Mouse (Mus musculus): ENCODE results near the gene Mbnl2. TPM values are rescaled to one million over a fixed set of nuclear protein-coding genes. Genes with fewer than 3 reads are reported as not detected.

The Mbnl2 gene
- polyA plus RNA-seq, 1 experiment from 2014 or later = 25.4 TPM

DNA sequence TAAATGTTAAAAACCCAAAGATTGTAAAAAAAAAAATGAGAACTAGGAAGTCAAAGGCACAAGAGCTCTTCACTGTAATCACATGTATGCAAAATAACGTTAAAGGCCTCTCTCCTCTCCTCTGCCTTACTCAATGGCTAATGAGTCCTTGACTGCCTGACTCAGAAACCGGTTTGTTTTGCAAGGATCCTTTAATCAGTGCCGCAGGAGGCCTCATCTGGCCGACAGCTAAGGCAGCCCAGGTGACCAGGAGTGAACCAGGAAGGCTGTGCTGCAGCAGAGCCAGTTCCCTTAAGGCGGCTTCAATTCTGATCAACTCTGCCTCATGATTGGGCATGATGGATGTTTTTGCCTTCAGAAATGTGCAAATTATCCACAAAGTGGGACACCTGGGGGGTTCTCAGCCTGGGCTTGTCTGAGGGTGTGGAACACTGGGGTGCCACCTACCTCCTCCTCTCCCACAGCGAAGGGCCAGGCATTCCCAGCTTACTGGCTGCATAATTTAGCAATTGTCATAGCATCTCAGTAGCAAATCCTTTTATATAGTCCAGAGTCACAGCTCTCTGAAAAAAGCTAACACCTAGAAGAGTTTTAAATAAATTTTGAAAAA, 43.0 kb downstream of the Mbnl2 start:
- Histone ChIP-seq H3K36me3 (ENCODE audit: control insufficient read depth, insufficient read depth, low read length) (no peaks in the 10 kb centered on the region), H3K27ac (ENCODE audit: low read depth, low read length) (no peak overlapping the region), H3K4me3 (ENCODE audit: low read length) (no peak overlapping the region), H3K9me3 (ENCODE audit: control insufficient read depth, low read length) (no peaks in the 10 kb centered on the region), H3K4me1 (ENCODE audit: control insufficient read depth, insufficient read depth, low read depth, low read length) (no peaks in the 10 kb centered on the region), H3K27me3 (replicated peaks; ENCODE audit: control insufficient read depth, insufficient read depth, low read length) (no peaks in the 10 kb centered on the region), H3K9ac (ENCODE audit: low read depth, low read length) (no peak overlapping the region), H3K4me2 (ENCODE audit: low read length) (no peak overlapping the region)
- no peak for ATAC-seq
- WGBS = 37% methylated on average over 6 of the region's 6 CpGs

DNA sequence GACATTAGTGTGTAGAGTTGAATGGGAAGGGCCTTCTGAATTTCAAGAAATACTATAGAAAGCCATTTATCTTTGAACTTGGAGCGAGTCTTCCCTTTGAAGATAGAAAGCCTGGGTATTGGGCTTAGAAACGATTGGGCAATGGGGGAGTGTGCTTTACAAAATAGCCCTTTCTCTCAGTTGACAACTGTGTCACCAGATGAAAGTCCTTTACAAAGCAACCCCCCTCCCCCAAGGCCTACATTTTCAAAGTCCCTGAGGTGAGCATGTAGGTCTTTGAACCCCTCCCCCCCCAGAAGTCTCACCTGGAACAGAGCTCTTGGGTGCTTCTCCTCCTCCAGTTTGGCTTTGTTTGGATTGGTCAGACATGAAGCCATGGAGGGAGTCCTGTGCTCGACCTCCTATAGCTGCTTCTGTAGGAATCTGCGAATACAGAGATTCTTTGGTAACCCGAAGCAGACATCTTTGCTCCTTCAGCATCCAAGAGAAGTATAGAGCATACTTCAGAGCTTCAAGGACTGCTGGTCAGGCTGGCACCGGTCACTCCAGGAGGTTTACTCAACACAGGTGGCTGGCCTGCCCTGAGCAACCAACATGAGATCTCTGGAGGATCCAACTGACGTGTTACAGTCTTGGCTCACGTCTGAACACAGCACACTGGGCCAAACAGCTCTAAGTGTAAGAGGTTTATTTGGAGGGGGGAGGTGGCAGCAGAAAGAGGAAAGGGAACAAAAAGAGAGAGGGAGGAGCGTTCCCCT, 43.7 kb downstream of the Mbnl2 start:
- no peak overlapping the region for H3K9ac ChIP-seq (ENCODE audit: low read depth, low read length)
- H3K27ac ChIP-seq (ENCODE audit: low read depth, low read length) = no peak overlapping the region
- no peak overlapping the region for H3K4me2 ChIP-seq (ENCODE audit: low read length)
- no peaks in the 10 kb centered on the region for H3K4me1 ChIP-seq (ENCODE audit: control insufficient read depth, insufficient read depth, low read depth, low read length)
- H3K4me3 ChIP-seq (ENCODE audit: low read length) = no peak overlapping the region
- 77% methylated on average over 9 of the region's 9 CpGs for WGBS
- no peaks in the 10 kb centered on the region for H3K27me3 ChIP-seq (replicated peaks; ENCODE audit: control insufficient read depth, insufficient read depth, low read length)
- no peaks in the 10 kb centered on the region for H3K9me3 ChIP-seq (ENCODE audit: control insufficient read depth, low read length)
- no peak for ATAC-seq
- H3K36me3 ChIP-seq (ENCODE audit: control insufficient read depth, insufficient read depth, low read length) = no peaks in the 10 kb centered on the region

DNA sequence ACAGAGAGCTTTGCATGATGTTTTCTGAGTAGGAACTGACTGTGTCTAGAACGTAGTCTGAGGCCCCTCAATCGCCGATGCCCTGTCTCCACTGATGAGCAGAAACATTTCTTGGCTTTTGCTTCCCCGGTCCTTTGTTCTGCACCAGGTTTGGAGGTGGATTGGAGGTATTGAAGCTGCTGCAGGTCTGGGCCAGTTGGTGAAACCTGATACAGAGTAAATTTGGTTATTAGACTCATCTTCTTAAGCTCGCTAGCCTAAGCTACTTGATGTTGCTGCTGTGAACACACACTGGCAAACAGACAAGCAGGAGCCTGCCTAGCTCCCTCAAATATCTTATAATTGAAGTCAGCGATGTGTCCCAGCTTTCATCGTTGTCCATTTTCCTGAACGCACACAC, 46.6 kb downstream of the Mbnl2 start:
- no peaks in the 10 kb centered on the region for H3K27me3 ChIP-seq (replicated peaks; ENCODE audit: control insufficient read depth, insufficient read depth, low read length)
- no peak overlapping the region for H3K9ac ChIP-seq (ENCODE audit: low read depth, low read length)
- H3K9me3 ChIP-seq (ENCODE audit: control insufficient read depth, low read length) = no peaks in the 10 kb centered on the region
- H3K36me3 ChIP-seq (ENCODE audit: control insufficient read depth, insufficient read depth, low read length) = no peaks in the 10 kb centered on the region
- no peak overlapping the region for H3K4me3 ChIP-seq (ENCODE audit: low read length)
- H3K4me2 ChIP-seq (ENCODE audit: low read length) = no peak overlapping the region
- H3K27ac ChIP-seq (ENCODE audit: low read depth, low read length) = no peak overlapping the region
- H3K4me1 ChIP-seq (ENCODE audit: control insufficient read depth, insufficient read depth, low read depth, low read length) = no peaks in the 10 kb centered on the region
- WGBS = 94% methylated on average over 8 of the region's 8 CpGs
- no peak for ATAC-seq

DNA sequence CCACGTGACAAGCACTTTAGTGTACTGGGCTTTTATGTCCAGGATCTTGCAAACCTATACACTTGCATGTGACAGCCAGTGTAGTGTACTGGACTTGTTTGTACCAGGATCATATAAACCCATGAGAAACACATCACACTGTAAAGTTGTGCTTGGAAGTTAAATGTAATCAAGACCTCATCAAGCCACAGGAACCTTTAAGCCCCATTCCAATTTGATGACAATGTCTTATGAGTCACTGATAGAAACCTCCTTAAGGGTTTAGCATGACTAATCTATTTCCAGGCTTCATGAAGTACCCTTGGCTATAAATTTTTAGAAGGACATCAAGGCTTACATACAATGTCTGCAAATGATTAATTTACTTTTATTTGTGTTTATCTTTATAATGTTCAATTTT, 47.6 kb downstream of the Mbnl2 start:
- no peak for ATAC-seq
- no peaks in the 10 kb centered on the region for H3K9me3 ChIP-seq (ENCODE audit: control insufficient read depth, low read length)
- no peak overlapping the region for H3K9ac ChIP-seq (ENCODE audit: low read depth, low read length)
- no peaks in the 10 kb centered on the region for H3K4me1 ChIP-seq (ENCODE audit: control insufficient read depth, insufficient read depth, low read depth, low read length)
- no peak overlapping the region for H3K27ac ChIP-seq (ENCODE audit: low read depth, low read length)
- H3K4me3 ChIP-seq (ENCODE audit: low read length) = no peak overlapping the region
- H3K36me3 ChIP-seq (ENCODE audit: control insufficient read depth, insufficient read depth, low read length) = no peaks in the 10 kb centered on the region
- no peaks in the 10 kb centered on the region for H3K27me3 ChIP-seq (replicated peaks; ENCODE audit: control insufficient read depth, insufficient read depth, low read length)
- WGBS = 89% methylated on average over 1 of the region's 1 CpGs
- no peak overlapping the region for H3K4me2 ChIP-seq (ENCODE audit: low read length)

DNA sequence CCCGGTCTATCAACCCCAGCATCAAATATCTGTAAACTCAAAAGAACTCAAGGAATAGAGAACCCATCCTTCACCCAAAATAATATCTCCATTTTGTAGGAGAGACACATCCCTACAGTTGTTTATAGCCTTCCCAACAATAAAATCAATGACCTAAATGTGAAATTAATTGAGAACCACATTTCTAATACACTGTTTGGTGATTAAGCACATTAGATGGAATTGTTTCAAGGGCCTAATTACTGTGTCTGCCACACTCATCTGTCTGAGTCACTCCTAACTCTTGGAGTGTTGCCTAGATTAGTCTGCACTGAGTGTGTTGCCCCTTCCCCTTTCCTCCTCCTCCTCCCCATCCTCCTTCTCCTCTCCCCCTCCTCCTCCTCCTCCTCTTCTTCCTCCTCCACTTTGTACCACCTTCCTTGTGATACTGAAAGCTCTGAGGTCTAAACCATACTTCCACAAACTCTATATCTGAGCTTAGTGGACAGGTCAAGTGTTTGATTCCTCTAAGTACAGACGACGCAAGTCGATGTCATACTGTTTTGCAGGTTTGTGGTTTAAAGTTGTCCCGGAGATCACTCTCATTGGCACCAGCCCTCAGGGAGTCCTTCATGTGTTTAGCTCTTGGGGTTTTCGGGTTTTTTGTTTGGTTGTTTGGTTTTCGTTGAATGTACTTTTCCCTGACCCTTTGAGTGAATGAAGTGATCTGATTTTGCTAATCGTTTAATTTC, 48.8 kb downstream of the Mbnl2 start:
- WGBS = 90% methylated on average over 8 of the region's 8 CpGs
- no peak for ATAC-seq
- Histone ChIP-seq H3K9me3 (ENCODE audit: control insufficient read depth, low read length) (no peaks in the 10 kb centered on the region), H3K4me3 (ENCODE audit: low read length) (no peak overlapping the region), H3K27me3 (replicated peaks; ENCODE audit: control insufficient read depth, insufficient read depth, low read length) (no peaks in the 10 kb centered on the region), H3K4me2 (ENCODE audit: low read length) (no peak overlapping the region), H3K4me1 (ENCODE audit: control insufficient read depth, insufficient read depth, low read depth, low read length) (no peaks in the 10 kb centered on the region), H3K27ac (ENCODE audit: low read depth, low read length) (no peak overlapping the region), H3K36me3 (ENCODE audit: control insufficient read depth, insufficient read depth, low read length) (no peaks in the 10 kb centered on the region), H3K9ac (ENCODE audit: low read depth, low read length) (no peak overlapping the region)

DNA sequence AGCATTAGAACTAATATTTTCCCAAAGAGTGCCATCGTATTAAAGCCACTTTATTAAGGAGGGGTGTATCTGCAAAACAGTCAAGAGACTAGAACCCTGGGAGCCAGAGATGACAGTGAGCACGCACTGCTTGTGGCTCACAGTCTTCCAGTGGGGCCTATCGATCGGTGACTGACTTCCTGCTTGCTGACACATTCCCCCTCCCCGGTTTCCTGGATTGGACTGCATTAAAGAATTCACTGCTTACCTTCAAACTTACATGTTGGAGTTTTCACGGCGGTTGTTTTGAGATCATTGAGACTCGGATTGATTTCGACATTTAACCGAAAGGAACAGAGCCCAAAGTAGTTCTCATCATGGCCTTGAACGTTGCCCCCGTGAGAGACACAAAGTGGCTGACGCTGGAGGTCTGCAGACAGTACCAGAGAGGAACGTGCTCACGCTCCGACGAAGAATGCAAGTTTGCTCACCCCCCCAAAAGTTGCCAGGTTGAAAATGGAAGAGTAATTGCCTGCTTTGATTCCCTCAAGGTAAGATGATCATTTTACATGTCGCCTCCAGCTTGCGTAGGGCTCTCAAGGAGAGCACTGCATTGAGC, 49.5 kb downstream of the Mbnl2 start:
- H3K9ac ChIP-seq (ENCODE audit: low read depth, low read length) = no peak overlapping the region
- no peaks in the 10 kb centered on the region for H3K27me3 ChIP-seq (replicated peaks; ENCODE audit: control insufficient read depth, insufficient read depth, low read length)
- H3K4me1 ChIP-seq (ENCODE audit: control insufficient read depth, insufficient read depth, low read depth, low read length) = no peaks in the 10 kb centered on the region
- no peak overlapping the region for H3K27ac ChIP-seq (ENCODE audit: low read depth, low read length)
- WGBS = 92% methylated on average over 19 of the region's 19 CpGs
- no peaks in the 10 kb centered on the region for H3K9me3 ChIP-seq (ENCODE audit: control insufficient read depth, low read length)
- no peak for ATAC-seq
- H3K4me2 ChIP-seq (ENCODE audit: low read length) = no peak overlapping the region
- H3K4me3 ChIP-seq (ENCODE audit: low read length) = no peak overlapping the region
- no peaks in the 10 kb centered on the region for H3K36me3 ChIP-seq (ENCODE audit: control insufficient read depth, insufficient read depth, low read length)

DNA sequence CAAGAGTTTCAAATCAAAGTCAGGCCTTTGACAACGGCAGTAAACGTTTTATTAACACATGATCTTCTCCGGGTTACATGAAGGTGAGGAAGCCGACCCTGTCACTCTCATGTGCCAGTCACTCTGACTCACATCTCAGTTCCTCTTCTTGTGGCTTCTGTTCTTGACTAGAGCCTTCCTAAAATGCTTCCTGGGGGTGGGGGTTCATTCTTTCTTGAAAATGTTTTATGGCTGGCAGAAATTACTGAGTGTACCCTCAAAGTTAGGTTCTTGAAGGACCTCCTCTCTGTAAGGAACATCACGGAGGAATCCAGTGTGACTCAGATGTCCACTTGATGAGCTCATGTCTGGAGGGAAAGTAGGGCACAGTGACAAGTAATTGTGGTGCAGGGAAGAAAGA, 50.2 kb downstream of the Mbnl2 start:
- Histone ChIP-seq H3K4me2 (ENCODE audit: low read length) (no peak overlapping the region), H3K27me3 (replicated peaks; ENCODE audit: control insufficient read depth, insufficient read depth, low read length) (no peaks in the 10 kb centered on the region), H3K4me1 (ENCODE audit: control insufficient read depth, insufficient read depth, low read depth, low read length) (peaks cover 3% of the 10 kb centered on the region; the same call in 1 of the 2 replicates), H3K36me3 (ENCODE audit: control insufficient read depth, insufficient read depth, low read length) (no peaks in the 10 kb centered on the region), H3K9ac (ENCODE audit: low read depth, low read length) (no peak overlapping the region), H3K9me3 (ENCODE audit: control insufficient read depth, low read length) (no peaks in the 10 kb centered on the region), H3K4me3 (ENCODE audit: low read length) (no peak overlapping the region), H3K27ac (ENCODE audit: low read depth, low read length) (no peak overlapping the region)
- WGBS = 84% methylated on average over 5 of the region's 5 CpGs
- ATAC-seq = no peak

DNA sequence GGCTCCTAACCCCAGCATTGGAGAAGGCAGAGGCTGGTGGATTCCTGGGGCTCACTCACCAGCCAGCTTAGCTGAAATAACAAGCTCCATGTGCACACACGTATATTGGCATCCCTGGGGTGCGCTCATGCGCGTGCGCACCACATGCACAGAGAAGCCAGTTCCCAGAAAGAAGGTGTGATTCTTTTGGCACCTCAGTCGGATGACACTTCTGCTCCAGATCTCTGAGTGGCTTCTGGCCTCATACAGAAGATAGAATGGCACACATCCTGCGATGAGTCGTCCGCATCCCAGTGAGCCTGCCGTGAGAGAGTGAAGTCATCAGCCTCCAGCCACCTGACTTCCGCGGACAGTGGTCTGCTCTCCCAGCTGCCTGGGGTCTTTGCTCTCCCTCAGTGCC, 55.0 kb downstream of the Mbnl2 start:
- H3K4me1 ChIP-seq (ENCODE audit: control insufficient read depth, insufficient read depth, low read depth, low read length) = peaks cover 3% of the 10 kb centered on the region; the same call in 1 of the 2 replicates
- no peak overlapping the region; the same call in 1 of the 2 replicates for H3K4me2 ChIP-seq (ENCODE audit: low read length)
- no peak overlapping the region for H3K27ac ChIP-seq (ENCODE audit: low read depth, low read length)
- H3K27me3 ChIP-seq (replicated peaks; ENCODE audit: control insufficient read depth, insufficient read depth, low read length) = no peaks in the 10 kb centered on the region
- H3K36me3 ChIP-seq (ENCODE audit: control insufficient read depth, insufficient read depth, low read length) = no peaks in the 10 kb centered on the region
- 57% methylated on average over 12 of the region's 12 CpGs for WGBS
- H3K9me3 ChIP-seq (ENCODE audit: control insufficient read depth, low read length) = no peaks in the 10 kb centered on the region
- ATAC-seq = peak; percentile 52; the same call in 1 of the 2 replicates
- H3K9ac ChIP-seq (ENCODE audit: low read depth, low read length) = no peak overlapping the region
- H3K4me3 ChIP-seq (ENCODE audit: low read length) = no peak overlapping the region

Measured in hindbrain, embryonic 16.5 days (tissue).